Mouse (Mus musculus) ovary, postnatal 10 days (tissue): Measurements from ENCODE around the gene Mycs.

ENCODE experiments used
- DNase-seq: peaks from one replicate; pipeline ENCODE4 v3.0.0; 2022; ENCODE audit warnings: low spot score

The Mycs gene

DNA sequence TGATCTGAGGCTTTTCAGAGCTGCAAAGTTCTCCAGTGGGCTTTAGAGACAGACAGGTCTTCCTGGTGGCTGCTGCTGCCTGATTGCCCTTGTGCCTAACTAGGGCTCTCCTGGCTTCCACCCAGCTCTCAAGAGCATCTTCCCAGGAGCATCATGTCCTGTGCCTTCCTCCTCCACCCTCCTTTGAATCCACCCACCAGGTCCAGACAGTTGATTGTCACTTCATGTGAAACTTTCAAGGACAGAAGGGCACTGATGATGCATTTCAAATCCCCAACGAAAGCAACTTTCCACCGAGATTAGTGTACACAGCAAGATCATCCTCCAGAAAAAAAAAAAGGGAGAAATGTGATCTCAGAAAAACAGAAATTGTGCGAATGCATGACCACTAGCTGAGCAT, at the start of gene Mycs:
Gene Mycs (minus strand): TSS at position 101 of the 400 bp plus-strand sequence.
- no peak for DNase-seq

DNA sequence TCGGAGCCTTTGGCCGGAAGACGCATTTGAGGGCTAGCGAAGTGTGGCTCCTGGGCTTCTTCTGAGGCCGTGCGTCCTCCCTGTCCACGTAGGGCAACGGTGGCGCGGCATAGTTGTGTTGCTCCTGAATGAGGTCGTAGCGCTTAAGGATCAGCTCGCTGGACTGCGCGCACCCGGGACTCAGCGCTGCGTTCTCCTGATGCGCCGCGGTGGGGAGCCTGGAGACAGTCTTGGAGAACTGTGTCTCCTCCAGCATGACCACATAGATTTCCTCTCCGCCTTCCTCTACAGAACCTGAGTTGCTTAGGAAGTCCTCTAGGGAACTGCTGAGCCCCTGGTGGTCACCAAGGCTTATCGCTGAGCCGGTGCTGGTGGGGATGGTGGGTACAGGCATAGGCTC, 1.0 kb downstream of the Mycs start:
- no peak for DNase-seq
